Mouse (Mus musculus) intestine, embryonic 15.5 days (tissue): ENCODE data around the gene Kcns3. TPM values are rescaled to one million over a fixed set of nuclear protein-coding genes. Genes with fewer than 3 reads are reported as not detected.
A peak's percentile ranks its signal among the peaks of the same experiment; 100 is the strongest.

Experiments
- ATAC-seq: fragments of 200-750 bp; cut with Nextera tagmentation; 2 replicates; pipeline ENCODE4 v1.8.0; 2017; ENCODE audit warnings: moderate TSS enrichment, moderate library complexity
- H3K27ac ChIP-seq: fragments of 300-500 bp; sonication (generic); 2 replicates; pipeline ENCODE4 v1.5.1; 2015; ENCODE audit warnings: mild to moderate bottlenecking, inconsistent platforms
- H3K27me3 ChIP-seq: fragments of 300-500 bp; sonication (generic); replicated peaks from 2 replicates; pipeline ENCODE4 v1.6.1; 2015; ENCODE audit warnings: inconsistent platforms
- H3K36me3 ChIP-seq: fragments of 300-500 bp; sonication (generic); 2 replicates; pipeline ENCODE4 v1.6.1; 2015; ENCODE audit warnings: inconsistent platforms
- H3K4me1 ChIP-seq: fragments of 300-500 bp; sonication (generic); replicated peaks from 2 replicates; pipeline ENCODE4 v1.6.1; 2015; ENCODE audit warnings: inconsistent platforms
- H3K4me2 ChIP-seq: fragments of 300-500 bp; sonication (generic); replicated peaks from 2 replicates; pipeline ENCODE4 v1.6.1; 2015; ENCODE audit warnings: mild to moderate bottlenecking, inconsistent platforms
- H3K4me3 ChIP-seq: fragments of 300-500 bp; sonication (generic); replicated peaks from 2 replicates; pipeline ENCODE4 v1.5.1; 2015; ENCODE audit warnings: inconsistent platforms
- H3K9ac ChIP-seq: fragments of 300-500 bp; sonication (generic); 2 replicates; pipeline ENCODE4 v1.6.1; 2015; ENCODE audit warnings: inconsistent platforms
- H3K9me3 ChIP-seq: fragments of 300-500 bp; sonication (generic); 2 replicates; pipeline ENCODE4 v1.6.1; 2016; ENCODE audit warnings: inconsistent platforms
- WGBS: fragments of 180-500 bp; shearing (Covaris S2); methylation state at CpG from one replicate; pipeline ENCODE4 v1.1.7; 2015; 5-methylcytosine and 5-hydroxymethylcytosine counted together
- polyA plus RNA-seq: library from polyadenylated mRNA; unstranded; fragments of >200 nt; fragmentation: Nextera tagmentation; extraction: Ambion mirVana; gene quantifications from 2 replicates; pipeline ENCODE4 v1.2.1, GENCODE M21; 2015

The Kcns3 gene
- polyA plus RNA-seq, result 4.0 and 4.6 TPM in 2 replicates

GRCm38 (mm10) chr12:11151015-11151414, at the start of gene Kcns3:
TSS of gene Kcns3 (minus strand) at chr12:11151056.
- H3K4me2 ChIP-seq, result peak within 1 kb of the TSS; percentile 97
- ATAC-seq, result no peak
- H3K4me3 ChIP-seq, result peak within 1 kb of the TSS; percentile 59
- H3K4me1 ChIP-seq, result peaks cover 13% of the 10 kb centered on the region
- peak within 1 kb of the TSS; percentile 53 for H3K9ac ChIP-seq
- H3K36me3 ChIP-seq, result no peaks in the 10 kb centered on the region
- H3K9me3 ChIP-seq, result no peaks in the 10 kb centered on the region
- 20% methylated on average over 15 of the region's 15 CpGs for WGBS
- no peak within 1 kb of the TSS for H3K27ac ChIP-seq
- peaks cover 19% of the 10 kb centered on the region for H3K27me3 ChIP-seq

GRCm38 (mm10) chr12:11198551-11198950, 47.7 kb upstream of the Kcns3 start:
- 38% methylated on average over 2 of the region's 2 CpGs for WGBS
- no peak for ATAC-seq

DNA sequence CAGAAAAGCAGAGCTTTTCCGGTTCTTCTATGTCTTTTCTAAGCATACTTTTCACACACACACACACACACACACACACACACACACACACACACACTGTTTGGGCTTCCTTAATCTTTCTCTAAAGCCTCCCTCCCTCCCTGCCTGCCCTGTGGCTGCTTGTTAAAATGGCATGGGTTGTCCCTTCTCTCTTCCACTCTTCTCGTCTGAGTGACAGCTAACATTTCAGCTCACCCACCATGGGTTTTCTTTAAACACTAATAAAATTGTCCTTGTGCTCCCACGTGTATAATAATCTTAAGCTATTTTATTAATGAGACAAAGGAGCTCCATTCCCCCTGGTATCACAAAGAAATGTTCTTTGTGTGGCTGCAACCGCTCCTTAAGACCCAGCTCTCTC, 47.2 kb upstream of the Kcns3 start:
- no peak overlapping the region for H3K4me2 ChIP-seq
- H3K27ac ChIP-seq, result no peak overlapping the region
- H3K9me3 ChIP-seq, result no peaks in the 10 kb centered on the region
- 51% methylated on average over 4 of the region's 4 CpGs for WGBS
- no peaks in the 10 kb centered on the region; the same call in 1 of the 2 replicates for H3K4me1 ChIP-seq
- no peak overlapping the region for H3K4me3 ChIP-seq
- H3K27me3 ChIP-seq, result no peaks in the 10 kb centered on the region
- no peak for ATAC-seq
- no peak overlapping the region for H3K9ac ChIP-seq
- no peaks in the 10 kb centered on the region for H3K36me3 ChIP-seq

More at GRCm38 (mm10) chr12:11198551-11198950, 47.7 kb upstream of the Kcns3 start:
- no peak overlapping the region for H3K27ac ChIP-seq
- no peak overlapping the region for H3K4me3 ChIP-seq
- H3K36me3 ChIP-seq, result no peaks in the 10 kb centered on the region
- no peaks in the 10 kb centered on the region for H3K27me3 ChIP-seq
- no peak overlapping the region for H3K9ac ChIP-seq
- H3K4me2 ChIP-seq, result no peak overlapping the region
- H3K9me3 ChIP-seq, result no peaks in the 10 kb centered on the region
- H3K4me1 ChIP-seq, result no peaks in the 10 kb centered on the region; the same call in 1 of the 2 replicates

DNA sequence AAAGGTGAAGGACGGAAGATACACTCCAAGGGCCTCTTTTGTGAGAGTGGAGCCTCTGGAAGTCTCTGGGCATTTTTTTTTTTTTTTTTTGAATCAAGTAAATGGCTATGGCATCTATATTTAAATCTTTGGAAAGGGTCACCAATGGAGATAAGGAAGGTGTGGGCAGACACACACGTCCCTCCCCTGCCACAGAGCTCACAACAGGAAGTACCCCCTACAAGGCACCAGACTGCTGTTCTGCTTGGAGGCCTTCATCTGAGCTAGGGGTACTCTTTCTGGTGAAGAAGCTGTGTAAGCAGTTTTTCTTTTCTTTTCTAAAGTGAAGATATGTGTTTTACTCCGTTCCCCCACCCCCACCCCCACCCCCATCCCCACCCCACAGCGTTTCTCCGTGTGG, 46.0 kb upstream of the Kcns3 start:
- Histone ChIP-seq H3K27ac (no peak overlapping the region), H3K9me3 (no peaks in the 10 kb centered on the region), H3K27me3 (no peaks in the 10 kb centered on the region), H3K9ac (no peak overlapping the region), H3K4me2 (no peak overlapping the region), H3K4me1 (no peaks in the 10 kb centered on the region; the same call in 1 of the 2 replicates), H3K4me3 (no peak overlapping the region), H3K36me3 (no peaks in the 10 kb centered on the region)
- no peak for ATAC-seq
- 57% methylated on average over 5 of the region's 5 CpGs for WGBS

GRCm38 (mm10) chr12:11196142-11196597, 45.3 kb upstream of the Kcns3 start:
- peak; percentile 70 for ATAC-seq
- no peaks in the 10 kb centered on the region for H3K9me3 ChIP-seq
- no peaks in the 10 kb centered on the region for H3K36me3 ChIP-seq
- H3K4me2 ChIP-seq, result peak overlapping the region; percentile 52
- no peaks in the 10 kb centered on the region; the same call in 1 of the 2 replicates for H3K4me1 ChIP-seq
- H3K9ac ChIP-seq, result no peak overlapping the region
- H3K27ac ChIP-seq, result no peak overlapping the region
- no peaks in the 10 kb centered on the region for H3K27me3 ChIP-seq
- WGBS, result 5% methylated on average over 19 of the region's 19 CpGs
- H3K4me3 ChIP-seq, result no peak overlapping the region

DNA sequence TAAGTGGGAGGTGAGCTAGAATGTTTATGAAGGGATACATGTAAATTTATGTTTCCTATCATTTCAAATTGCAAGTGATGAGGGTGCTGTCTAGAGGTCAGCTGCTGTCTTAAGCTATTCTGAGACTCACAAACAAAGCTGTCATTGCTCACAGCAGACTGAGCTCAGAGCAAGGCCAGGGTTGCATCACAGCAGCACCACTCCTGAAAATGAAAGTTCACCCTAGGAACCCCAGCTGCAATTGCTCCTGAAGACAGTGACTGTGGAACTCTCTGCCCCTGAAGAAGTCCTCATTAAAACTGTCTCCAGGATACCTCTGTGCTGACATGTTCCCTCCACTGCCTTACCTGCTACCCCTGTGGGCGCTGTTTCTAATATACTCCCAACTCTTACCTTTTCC, 44.2 kb upstream of the Kcns3 start:
- no peaks in the 10 kb centered on the region for H3K27me3 ChIP-seq
- WGBS, result 92% methylated on average over 1 of the region's 1 CpGs
- no peak overlapping the region for H3K9ac ChIP-seq
- no peak overlapping the region for H3K4me2 ChIP-seq
- no peak for ATAC-seq
- no peaks in the 10 kb centered on the region for H3K9me3 ChIP-seq
- H3K4me1 ChIP-seq, result no peaks in the 10 kb centered on the region; the same call in 1 of the 2 replicates
- no peak overlapping the region for H3K4me3 ChIP-seq
- H3K36me3 ChIP-seq, result no peaks in the 10 kb centered on the region
- H3K27ac ChIP-seq, result no peak overlapping the region

DNA sequence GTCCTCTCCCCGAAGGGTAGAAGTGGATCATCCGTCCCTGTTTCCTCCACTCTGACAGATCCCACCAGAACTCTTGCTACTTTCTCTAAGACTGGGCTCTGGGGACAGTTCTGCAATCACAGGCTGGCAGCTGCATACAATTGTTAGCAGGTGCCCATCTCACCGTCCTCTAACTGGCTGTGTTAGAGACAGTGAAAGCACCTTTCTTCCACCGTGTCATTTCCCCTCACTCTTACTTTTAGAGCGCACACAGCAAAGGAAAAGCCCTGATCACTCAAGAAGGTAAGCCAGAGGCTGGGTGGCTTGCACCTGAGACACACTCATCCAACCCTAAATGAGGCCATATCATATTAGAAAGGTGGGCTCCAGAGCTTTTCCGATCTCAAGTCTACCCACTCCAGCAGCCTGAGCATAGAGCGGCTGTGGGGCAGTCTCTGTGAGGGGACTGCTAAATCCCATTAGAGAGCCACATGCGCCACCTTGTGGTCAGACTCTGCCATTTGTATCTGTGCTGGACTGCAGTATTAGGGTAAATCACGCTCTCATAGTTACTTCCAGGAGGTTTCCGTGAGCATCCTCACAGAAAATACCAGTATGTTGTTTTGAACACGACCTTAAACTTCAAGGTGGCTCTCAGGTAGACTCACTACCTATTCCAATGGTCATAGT, 27.8 kb upstream of the Kcns3 start:
- Histone ChIP-seq H3K9ac (no peak overlapping the region), H3K4me3 (no peak overlapping the region), H3K27ac (no peak overlapping the region), H3K36me3 (no peaks in the 10 kb centered on the region), H3K4me2 (peak overlapping the region; percentile 41), H3K27me3 (no peaks in the 10 kb centered on the region), H3K9me3 (no peaks in the 10 kb centered on the region), H3K4me1 (peaks cover 2% of the 10 kb centered on the region; the same call in 1 of the 2 replicates)
- WGBS, result 20% methylated on average over 11 of the region's 11 CpGs
- peak; percentile 96 for ATAC-seq

GRCm38 (mm10) chr12:11177408-11178394, 26.8 kb upstream of the Kcns3 start:
- Histone ChIP-seq H3K4me2 (peak overlapping the region; percentile 41; the same call in 1 of the 2 replicates), H3K4me3 (no peak overlapping the region), H3K27me3 (no peaks in the 10 kb centered on the region), H3K4me1 (peaks cover 2% of the 10 kb centered on the region; the same call in 1 of the 2 replicates), H3K9ac (no peak overlapping the region), H3K36me3 (no peaks in the 10 kb centered on the region), H3K9me3 (no peaks in the 10 kb centered on the region), H3K27ac (no peak overlapping the region)
- no peak for ATAC-seq
- 25% methylated on average over 5 of the region's 5 CpGs for WGBS

DNA sequence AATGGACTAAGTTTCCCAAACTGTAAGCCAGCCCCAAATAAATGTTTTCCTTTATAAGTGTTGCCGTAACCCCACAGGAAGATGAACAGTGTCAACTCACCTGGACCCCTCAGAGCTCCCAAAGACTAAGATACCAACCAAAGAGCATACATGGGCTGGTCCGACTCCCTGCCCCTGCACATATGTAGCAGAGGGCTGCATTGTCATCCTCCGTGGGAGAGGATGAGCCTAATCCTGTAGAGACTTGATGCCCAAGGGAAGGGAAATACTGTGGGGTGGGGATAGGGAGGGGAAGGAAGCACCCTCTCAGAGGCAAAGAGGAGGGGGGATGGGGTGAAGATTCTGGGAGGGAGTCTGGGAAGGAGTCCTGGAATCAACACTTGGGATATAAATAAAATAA, 7.8 kb upstream of the Kcns3 start:
- ATAC-seq, result no peak
- Histone ChIP-seq H3K27me3 (no peaks in the 10 kb centered on the region), H3K4me3 (no peak overlapping the region), H3K4me2 (no peak overlapping the region), H3K9me3 (no peaks in the 10 kb centered on the region), H3K9ac (no peak overlapping the region), H3K27ac (no peak overlapping the region), H3K4me1 (no peaks in the 10 kb centered on the region), H3K36me3 (no peaks in the 10 kb centered on the region)
- WGBS, result 79% methylated on average over 3 of the region's 3 CpGs

- H3K36me3 ChIP-seq, result no peaks in the 10 kb centered on the region
- H3K9me3 ChIP-seq, result no peaks in the 10 kb centered on the region
- ATAC-seq, result no peak
- H3K4me3 ChIP-seq, result no peak overlapping the region
- H3K27me3 ChIP-seq, result peaks cover 9% of the 10 kb centered on the region
- no peak overlapping the region for H3K4me2 ChIP-seq
- 83% methylated on average over 1 of the region's 1 CpGs for WGBS
- H3K9ac ChIP-seq, result no peak overlapping the region
- H3K4me1 ChIP-seq, result peaks cover 7% of the 10 kb centered on the region; the same call in 1 of the 2 replicates
- no peak overlapping the region for H3K27ac ChIP-seq
Observed at GRCm38 (mm10) chr12:11155123-11155522, 4.3 kb upstream of the Kcns3 start.

DNA sequence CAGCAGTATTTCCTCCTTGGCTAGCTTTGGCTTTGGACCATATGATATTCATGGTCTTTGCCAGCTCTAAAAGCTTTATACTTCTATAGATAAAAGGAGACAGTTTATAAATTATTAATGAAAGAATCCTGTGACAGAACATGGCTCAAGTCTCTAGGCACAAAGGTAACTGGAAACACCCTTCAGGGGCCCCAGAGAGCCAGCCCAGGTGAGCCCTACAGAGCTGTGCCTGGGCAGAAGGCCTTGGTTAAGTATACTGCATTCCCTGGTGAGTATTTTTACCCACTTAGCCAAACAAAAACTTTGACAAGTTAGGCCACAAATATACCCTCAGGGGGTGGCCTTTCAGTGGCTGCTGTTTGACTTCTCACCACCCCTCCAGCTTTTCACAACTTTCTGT, 2.7 kb upstream of the Kcns3 start:
- Histone ChIP-seq H3K27me3 (peaks cover 16% of the 10 kb centered on the region), H3K4me3 (no peak overlapping the region), H3K4me1 (peaks cover 13% of the 10 kb centered on the region), H3K36me3 (no peaks in the 10 kb centered on the region), H3K9ac (no peak overlapping the region), H3K9me3 (no peaks in the 10 kb centered on the region), H3K27ac (no peak overlapping the region), H3K4me2 (no peak overlapping the region)
- ATAC-seq, result peak; percentile 76

GRCm38 (mm10) chr12:11150192-11150935, 492 bp downstream of the Kcns3 start:
- Histone ChIP-seq H3K9me3 (no peaks in the 10 kb centered on the region), H3K9ac (peak overlapping the region; percentile 53), H3K4me2 (peak overlapping the region; percentile 97), H3K27ac (no peak overlapping the region), H3K4me3 (peak overlapping the region; percentile 59), H3K27me3 (peaks cover 19% of the 10 kb centered on the region), H3K4me1 (peaks cover 13% of the 10 kb centered on the region), H3K36me3 (no peaks in the 10 kb centered on the region)
- ATAC-seq, result peak; percentile 87
- under 1% methylated on average over 66 of the region's 66 CpGs for WGBS
